Mouse (Mus musculus) retina, embryonic 14.5 days (tissue): ENCODE measurements at regions not wholly inside any gene's neighbourhood (a gene's known extent, or its start where the extent isn't known, plus 50 kb on each side); places are given as distances from the start of the nearest gene placed in this dataset.

Experiments
- DNase-seq: peaks from one replicate; pipeline ENCODE4 v3.0.0-alpha.2; 2015; ENCODE audit warnings: low spot score

GRCm38 (mm10) chr11:64230071-64230470, 150.8 kb upstream of the Cox10 start:
- DNase-seq = no peak

DNA sequence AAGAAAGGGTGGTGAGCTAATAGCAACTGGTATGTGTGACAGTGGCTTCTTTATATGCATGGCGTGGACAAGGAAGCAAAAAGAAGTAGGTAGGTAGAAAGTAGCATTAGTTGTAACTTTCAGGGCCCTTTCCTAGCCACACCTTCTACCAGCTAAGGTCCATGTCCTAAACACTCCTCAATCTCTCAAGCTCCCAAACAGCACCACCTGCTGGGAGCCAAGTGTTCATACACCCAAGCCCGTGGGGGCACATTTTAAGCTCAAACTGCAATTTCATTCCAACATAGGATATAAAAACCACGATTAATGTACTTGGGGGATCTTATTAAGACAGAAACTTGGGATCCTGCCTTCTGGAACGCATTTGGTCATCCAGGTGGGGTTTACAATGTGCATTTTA, 141.6 kb upstream of the Cox10 start:
- DNase-seq = no peak

GRCm38 (mm10) chr11:64217181-64217580, 137.9 kb upstream of the Cox10 start:
- DNase-seq = no peak

GRCm38 (mm10) chr11:64210916-64211315, 131.6 kb upstream of the Cox10 start:
- DNase-seq = no peak

DNA sequence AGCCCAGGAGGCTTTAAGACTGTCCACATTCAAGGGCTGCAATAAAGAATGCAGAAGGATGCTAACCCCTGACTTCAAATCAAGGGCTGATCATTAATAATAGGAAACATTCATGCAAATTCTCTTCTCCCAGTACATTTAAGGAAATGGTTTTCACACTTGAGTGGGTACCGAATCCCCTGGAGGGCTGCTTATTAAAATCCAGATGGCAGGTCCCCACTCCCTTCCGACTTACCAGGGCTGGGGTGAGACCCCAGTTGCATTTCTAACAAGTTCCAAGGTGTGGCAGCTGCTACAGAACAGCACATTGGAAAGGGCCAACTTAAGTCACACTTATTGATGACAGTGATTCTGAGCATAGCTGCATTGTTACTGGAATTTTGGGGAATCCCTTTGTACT, 129.0 kb upstream of the Cox10 start:
- peak; percentile 43 for DNase-seq

- peak; percentile 43 for DNase-seq
These were observed 128.1 kb upstream of the Cox10 start for GRCm38 (mm10) chr11:64207358-64207864.

DNA sequence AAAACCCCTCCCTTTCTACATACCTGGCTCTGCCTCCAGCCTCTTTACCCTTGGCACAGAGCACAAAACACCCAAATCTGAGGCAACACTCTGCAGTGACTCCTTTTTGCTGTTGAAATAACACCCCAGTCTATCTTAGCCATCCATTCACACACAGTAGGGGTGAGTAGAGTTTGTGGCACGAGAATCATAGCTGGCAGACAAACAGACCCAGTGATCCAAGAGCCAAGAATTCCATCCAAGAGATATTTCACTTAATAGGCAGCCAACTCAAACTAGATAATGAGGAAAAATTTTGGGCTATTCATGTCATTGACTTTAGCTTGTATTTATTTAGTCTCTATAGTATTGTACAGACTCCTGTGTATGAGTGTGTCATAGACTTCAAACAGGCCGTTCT, 126.9 kb upstream of the Cox10 start:
- DNase-seq = no peak

DNA sequence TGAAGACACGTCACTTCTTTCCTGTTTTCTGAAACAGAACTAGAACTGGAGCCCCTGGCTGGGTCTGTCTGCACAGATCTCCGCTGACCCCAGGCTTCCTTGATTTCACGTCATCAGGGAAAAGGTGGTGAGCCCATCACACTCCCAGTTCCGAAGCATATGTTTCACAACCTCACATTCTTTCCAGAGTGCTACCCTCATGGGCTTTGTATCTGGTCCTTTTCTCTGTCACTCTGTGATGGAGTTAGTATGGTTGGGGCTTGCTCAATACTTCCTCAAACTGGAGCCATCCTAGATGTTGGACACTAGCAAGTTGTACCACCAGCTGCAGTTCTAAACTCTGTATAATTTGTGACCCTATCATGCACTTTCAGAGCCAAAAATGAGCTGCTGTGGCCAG, 125.8 kb upstream of the Cox10 start:
- DNase-seq = no peak

DNA sequence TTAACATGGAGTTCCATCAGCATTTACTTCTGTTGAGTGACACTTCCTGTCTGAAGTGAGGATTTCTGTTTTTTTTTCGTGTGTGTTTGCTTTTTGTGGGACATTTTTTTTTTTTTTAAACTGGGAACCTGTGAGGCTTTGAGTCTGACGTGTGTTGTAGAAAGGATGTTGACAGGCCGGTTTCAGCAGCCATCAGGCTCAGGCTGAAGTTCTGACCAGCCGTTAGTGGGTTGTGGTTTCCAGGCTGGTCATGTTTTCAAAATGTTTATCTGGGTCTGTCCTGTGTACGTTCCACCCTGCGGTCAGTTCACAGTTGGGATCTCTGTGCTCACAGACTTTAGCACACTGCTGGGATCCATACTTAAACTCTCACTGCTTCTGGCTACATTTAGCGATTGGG, 125.0 kb upstream of the Cox10 start:
- no peak for DNase-seq

DNA sequence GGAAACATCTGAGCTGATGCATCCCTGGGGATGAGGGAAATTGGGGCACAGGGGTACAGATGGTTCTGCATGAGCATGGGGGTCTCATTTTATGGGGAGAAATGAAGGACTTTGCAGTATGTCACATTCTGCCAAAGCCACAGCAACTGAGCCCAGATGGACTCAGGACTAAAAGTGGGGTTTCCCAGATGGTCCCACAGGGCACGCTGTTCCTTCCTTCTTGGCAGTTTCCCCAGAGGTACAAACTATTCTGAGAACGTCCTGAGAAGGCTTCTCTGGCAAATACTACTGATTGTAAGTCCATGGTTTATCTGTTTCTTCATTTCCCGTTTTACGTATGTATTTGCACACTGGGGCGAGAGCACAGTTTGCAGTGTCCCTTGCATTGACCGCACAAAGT, 121.6 kb upstream of the Cox10 start:
- DNase-seq = no peak

DNA sequence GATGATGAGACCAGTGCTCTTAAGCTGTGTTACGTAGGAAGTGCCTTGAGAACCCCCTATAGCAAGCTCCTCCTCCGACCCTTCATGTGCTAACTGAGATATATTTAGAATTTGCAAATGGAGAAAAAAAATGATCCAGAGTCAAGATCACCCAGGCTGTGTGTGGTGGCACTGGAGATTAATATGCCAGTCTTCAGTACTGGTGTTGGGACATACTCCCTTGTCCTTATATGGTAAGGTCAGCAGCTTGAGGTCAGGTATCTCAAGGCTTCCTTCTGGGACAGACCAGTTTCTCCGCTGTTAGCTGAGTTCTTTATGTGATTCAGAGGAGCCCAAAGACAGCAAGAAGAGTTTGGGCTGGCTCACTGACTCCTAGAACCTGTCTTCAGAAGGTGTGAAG, 116.0 kb upstream of the Cox10 start:
- no peak for DNase-seq

- DNase-seq = no peak
These were observed 109.4 kb upstream of the Cox10 start for GRCm38 (mm10) chr11:64188701-64189100.

- DNase-seq = no peak
These were observed 108.5 kb upstream of the Cox10 start for GRCm38 (mm10) chr11:64187488-64188444.

- DNase-seq = no peak
These were observed 107.7 kb upstream of the Cox10 start for GRCm38 (mm10) chr11:64187007-64187406.

GRCm38 (mm10) chr11:64186590-64186989, 107.3 kb upstream of the Cox10 start:
- DNase-seq = no peak

GRCm38 (mm10) chr11:64180036-64180435, 100.8 kb upstream of the Cox10 start:
- DNase-seq = no peak

GRCm38 (mm10) chr11:64173421-64174062, 94.3 kb upstream of the Cox10 start:
- no peak for DNase-seq

GRCm38 (mm10) chr11:64172926-64173325, 93.7 kb upstream of the Cox10 start:
- peak; percentile 12 for DNase-seq

- DNase-seq = no peak
These were observed 89.4 kb upstream of the Cox10 start for GRCm38 (mm10) chr11:64168626-64169025.

- no peak for DNase-seq
These were observed 85.5 kb upstream of the Cox10 start for GRCm38 (mm10) chr11:64164796-64165195.

GRCm38 (mm10) chr11:64158281-64158680, 79.0 kb upstream of the Cox10 start:
- no peak for DNase-seq

GRCm38 (mm10) chr11:64156640-64157039, 77.4 kb upstream of the Cox10 start:
- DNase-seq = no peak

- DNase-seq = no peak
These were observed 60.2 kb upstream of the Cox10 start for GRCm38 (mm10) chr11:64139483-64139882.
